Mouse (Mus musculus): ENCODE results near the gene Gna15.

The Gna15 gene

DNA sequence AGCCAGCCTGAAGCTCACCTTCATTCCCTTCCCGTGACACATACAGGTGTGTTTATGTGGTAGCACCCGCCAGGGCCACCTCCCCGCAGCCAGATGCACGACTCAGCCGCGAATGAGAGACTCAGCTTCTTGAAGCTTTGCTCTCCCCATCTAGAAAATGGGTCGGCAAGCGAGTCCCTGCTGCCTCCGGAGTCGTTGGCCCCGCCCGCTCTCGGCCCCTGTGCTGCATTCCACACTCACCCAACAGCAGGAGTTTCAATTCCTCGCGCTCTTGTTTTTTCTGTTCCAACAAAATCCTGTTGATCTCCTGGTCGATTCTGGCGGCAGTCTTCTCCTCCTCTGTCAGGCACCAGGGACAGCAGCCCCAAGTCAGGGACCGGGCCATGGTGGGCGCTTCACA is 455 bp downstream of the Gna15 start:
- DNase-seq (ENCODE audit: low read depth, low spot score) = no peak

DNA sequence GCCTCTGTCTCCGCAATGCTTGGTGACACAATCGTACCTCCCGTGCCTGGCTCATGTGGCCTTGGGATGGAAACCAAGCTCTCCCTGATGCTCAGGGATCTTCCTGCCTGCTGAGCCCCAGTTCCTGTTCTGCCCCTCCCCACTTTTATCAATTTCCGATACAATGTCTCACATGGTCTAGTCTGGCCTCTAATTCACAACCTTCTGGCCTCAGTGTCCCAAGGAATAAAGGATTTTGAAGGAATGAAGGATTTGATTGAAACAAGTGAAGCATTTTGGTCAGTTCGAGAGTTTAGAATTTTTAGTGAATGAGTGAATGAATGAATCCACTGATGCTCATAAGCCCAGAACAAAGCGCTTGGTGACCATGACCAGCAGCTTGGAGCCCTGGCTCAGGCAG is 883 bp downstream of the Gna15 start:
- no peak for DNase-seq (ENCODE audit: low read depth, low spot score)

DNA sequence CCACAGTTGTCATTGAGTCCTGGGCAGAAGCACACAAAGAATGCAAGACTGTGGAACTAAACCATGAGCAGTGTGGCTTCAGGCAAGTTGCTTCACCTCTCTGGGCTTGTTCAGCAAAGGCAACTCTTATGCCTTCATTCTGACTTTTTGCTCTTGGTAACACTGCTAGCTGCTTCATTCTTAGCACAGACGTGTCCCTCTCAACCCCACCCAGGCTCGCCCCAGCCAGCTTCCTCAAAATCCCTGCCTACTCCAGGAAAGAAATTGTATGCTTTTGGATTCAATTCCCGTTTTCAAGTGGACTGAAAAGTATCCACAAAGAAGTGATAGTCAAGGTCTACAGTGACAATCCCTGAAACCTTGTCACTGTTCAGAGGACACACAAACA is 4.1 kb downstream of the Gna15 start:
- no peak for DNase-seq (ENCODE audit: low read depth, low spot score)

DNA sequence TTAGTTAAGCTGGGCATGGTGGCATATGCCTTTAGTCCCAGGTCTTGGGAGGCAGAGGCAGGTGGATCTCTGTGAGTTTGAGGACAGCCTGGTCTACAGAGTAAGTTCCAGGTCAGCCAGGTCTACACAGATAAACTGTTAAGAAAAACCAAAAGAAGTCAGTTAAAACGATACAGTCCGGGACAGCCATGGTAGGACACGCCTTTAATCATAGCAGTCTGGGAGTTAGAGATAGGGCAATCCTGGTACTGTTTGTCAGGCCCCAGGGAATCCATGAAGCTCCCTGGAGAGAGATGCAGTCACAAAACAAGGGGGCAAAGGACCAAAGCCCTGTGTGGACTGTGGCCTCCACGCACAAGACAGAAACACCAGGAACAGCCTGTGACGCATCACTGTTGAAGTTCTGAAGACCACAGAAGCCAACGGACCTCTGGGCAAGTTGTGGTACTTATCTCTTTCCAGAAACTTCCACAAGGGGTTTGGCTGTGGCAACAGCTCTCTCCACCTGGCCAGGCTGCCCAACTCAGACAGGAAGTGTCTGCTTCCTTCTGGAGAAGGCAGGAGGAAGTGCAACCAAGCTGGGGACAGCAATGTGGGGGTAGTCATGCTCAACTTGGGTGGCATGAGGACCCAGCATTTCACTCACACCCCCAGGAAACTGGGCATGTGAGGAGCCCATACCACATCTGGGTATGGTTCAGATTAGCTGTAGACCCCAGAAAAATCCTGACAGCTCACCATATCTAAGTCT is 4.6 kb downstream of the Gna15 start:
- DNase-seq (ENCODE audit: low read depth, low spot score) = no peak

DNA sequence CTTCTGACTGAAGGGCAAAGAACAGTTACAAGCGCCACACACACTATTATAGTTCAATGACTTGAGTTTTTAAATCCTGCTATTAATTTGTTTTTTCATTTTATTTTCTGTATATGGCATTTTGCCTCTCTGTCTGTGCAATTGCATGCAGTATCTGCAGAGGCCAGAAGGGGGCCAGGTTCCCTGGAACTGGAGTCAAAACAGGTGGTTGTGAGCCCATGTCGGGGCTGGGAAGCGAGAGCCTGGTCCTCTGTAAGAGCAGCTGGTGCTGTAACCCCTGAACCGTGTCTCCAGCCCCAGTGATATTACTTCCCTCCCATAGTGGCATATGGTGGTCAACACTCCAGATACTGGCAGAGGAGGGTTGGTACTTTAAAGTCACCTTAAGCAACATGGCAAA is 5.5 kb downstream of the Gna15 start:
- peak; percentile 38 for DNase-seq (ENCODE audit: low read depth, low spot score)

DNA sequence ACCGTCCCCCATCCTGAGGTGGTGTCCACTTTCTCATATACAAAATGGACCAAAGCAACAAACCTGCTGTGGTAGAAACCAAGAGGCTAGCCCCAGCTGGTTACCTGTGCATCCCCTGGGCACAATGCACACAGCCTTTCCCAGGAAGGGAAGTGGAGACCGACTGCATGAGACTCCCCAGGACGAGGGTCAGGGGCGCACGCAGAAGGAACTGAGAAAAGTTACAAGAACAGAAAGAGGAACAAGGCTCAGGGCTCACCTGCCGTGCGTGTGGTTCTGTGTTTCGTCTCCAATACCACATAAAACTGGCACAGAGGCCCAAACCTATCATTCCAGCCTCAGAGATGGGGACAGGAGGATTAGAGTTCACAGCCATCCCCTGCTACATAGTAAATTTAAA is 6.8 kb downstream of the Gna15 start:
- no peak for DNase-seq (ENCODE audit: low read depth, low spot score)

DNA sequence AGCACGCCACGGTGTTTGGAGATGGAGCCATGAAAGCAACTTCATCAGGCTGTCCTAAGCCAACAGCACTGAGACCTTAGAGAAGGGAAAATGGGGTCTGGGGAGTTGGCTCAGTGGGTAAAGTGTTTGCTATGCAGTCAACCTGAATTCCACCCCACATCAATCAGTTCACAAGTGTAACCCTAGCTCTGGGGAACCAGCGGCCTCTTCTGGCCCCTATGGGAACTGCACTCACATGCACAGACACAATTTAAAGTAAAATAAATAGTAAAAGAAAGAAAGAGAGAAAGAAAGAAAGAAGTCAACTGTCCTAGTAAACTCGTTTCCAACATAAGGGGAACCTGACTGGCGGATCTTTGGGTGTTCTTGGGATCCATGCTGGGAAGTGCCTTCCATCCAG is 10.2 kb downstream of the Gna15 start:
- no peak for DNase-seq (ENCODE audit: low read depth, low spot score)

DNA sequence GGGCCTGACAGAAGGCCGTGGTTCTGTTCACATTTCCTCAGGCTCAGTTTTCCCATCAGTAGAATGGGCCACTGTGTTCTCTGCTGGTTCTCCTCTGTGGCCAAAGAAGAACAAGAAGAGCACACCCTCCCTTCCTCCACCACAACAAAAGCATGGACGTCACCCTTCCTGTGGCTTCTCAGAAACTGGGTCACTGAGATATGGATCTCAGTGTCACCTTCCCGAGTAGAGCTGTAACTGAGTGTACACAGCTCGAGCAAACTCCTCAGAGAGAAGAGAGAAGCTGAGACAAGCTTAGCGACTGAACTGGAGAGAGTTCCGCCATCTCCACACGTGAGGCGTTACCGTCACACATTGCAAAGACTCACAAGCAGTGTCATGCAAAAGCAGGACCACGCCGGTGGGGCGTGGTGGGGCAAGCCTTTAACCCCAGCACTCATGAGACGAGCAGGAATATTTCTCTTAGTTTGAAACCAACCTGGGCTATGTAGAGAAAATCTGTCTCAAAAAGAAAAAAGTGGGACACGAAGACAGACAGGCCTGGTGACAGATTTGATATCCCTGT is 13.7 kb downstream of the Gna15 start:
- no peak for DNase-seq (ENCODE audit: low read depth, low spot score)

DNA sequence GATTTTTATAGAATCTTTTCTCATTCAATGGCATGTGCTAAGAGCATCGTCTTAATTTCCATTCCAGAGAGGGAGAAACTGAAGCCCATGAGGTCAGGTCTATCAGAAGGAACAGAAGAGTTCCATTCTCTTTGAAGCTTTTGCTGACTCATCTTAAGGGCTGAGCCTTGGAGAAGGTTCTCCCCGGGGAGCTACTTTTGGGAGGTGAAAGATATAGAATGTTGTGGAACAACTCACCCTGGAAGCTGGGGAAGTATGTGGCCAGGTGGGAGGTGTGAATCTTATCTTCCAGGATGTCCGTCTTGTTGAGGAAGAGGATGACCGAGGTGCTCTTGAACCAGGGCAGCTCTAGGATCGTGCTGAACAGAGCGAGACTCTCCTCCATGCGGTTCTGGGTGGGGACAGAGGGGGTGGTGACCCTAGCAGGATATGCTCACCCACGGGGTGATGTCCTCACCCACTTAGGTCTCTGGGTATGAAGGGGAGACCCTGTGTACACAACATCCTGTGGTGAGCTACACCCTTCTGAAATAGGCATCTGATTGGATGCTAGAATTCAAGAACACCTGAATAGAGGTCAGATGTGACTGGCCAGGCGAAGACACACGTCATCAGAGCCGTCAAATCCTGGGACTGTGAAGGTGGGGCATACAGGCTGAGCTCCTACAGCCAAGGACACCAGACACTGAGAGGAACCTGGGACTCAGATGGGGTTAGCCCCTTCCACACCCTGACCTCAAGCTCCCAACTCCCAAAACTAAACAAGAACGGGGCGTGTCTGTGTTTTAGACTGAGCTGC is 16.1 kb downstream of the Gna15 start:
- no peak for DNase-seq (ENCODE audit: low read depth, low spot score)

DNA sequence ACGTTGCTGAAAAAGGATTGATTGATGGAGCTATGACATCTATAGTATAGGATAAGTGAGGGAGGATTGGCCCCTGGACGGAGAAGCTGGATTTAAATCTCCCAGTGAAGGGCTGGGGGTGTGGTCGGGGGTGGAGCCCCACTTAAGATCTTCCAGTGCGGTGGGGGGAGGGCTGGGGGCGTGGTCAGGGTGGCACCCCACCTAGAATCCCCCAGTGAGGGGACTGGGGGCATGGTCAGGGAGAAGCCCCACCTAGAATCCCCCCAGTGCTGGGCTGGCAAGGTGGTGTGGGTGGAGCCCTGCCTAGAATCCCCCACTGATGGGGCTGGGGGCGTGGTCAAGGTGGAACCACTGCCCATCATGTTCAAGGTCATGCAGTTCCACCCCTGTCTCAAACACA is 16.9 kb downstream of the Gna15 start:
- no peak for DNase-seq (ENCODE audit: low read depth, low spot score)

DNA sequence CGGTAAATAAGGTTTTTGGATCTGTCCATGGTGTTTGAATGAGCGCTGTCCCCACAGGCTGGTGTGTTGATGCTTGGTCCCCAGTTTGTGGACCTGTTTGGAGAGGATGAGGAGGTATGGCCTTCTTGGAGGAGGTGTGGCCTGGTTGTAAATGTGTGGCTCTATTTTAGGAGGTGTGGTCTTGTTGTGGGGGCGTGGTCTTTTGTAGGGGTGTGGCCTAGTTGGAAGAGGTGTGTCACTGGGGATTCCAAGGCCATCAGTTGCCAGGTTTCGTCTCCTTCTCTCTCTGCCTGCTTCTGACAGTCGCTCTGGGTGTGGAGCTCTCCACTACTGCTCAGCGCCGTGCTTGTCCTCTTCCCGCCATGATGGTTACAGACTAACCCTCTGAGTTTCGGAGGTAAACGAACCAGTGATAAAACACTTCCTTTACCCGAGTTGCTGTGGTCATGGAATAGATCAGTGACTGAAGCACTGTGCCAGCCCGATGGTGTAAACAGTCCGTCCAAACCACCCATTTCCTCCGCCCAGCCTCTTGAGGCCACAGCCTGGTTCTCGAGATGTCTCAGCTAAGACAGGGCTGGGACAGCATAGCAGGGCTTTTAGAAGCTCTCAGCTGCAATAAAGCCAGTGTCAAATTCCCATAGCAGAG is 18.9 kb downstream of the Gna15 start:
- DNase-seq (ENCODE audit: low read depth, low spot score) = no peak

DNA sequence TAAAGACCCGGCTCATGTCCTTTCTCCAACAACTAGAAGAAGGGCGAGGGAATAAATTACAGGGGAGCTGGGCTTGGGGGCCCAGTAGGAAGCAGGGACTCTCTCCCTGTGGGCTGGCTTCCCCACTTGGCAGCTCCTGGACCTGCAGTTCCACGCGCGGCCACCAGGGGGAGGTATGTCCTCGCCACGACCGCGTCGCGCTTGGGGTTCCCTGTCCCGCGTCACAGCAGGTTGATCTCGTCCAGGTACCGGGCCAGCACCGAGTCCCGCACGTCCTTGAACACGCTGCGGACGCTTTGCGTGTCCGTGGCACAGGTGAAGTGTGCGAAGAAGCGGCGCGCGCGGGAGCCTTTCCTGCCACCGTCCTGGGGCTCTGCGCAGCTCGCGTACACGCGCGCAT is 21.4 kb downstream of the Gna15 start:
- peak; percentile 77 for DNase-seq (ENCODE audit: low read depth, low spot score)

DNA sequence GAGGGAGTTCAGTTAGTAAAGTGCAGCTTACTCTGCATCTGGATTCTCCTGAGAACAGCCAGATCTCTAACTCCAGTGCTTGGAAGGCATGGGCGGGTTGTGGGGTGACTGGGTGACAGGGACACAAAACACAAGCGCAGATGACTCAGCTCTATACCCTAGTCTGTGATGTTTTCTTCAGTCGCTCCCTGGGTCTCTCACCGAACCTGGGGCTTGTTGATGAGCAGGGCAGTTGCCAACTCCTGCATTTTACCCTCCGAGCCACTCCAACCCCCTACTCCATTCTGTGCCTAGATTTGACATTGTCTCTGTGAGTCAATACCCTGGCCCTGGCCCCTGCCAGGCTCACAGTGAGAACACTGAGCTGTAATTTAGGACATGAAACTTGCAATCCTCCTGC is 22.2 kb downstream of the Gna15 start:
- no peak for DNase-seq (ENCODE audit: low read depth, low spot score)

DNA sequence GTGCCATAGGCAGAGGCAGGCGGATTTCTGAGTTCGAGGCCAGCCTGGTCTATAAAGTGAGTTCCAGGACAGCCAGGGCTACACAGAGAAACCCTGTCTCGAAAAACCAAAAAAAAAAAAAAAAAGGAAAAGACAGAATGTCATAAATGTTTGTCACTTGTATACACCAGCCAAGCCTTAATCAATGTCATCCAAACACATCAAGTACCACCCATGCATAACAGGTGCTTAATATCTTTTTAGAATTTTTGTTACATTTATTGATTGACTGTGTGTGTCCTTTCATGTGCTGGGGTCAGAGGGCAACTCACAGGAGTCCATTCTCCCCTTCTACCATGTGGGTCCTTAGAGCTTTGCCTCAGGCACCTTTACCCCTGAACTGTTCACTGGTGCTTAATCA is 24.0 kb downstream of the Gna15 start, which contains the start of gene S1pr4:
S1pr4 (minus strand) TSS at position 101 of the 400 bp plus-strand sequence.
- no peak for DNase-seq (ENCODE audit: low read depth, low spot score)

DNA sequence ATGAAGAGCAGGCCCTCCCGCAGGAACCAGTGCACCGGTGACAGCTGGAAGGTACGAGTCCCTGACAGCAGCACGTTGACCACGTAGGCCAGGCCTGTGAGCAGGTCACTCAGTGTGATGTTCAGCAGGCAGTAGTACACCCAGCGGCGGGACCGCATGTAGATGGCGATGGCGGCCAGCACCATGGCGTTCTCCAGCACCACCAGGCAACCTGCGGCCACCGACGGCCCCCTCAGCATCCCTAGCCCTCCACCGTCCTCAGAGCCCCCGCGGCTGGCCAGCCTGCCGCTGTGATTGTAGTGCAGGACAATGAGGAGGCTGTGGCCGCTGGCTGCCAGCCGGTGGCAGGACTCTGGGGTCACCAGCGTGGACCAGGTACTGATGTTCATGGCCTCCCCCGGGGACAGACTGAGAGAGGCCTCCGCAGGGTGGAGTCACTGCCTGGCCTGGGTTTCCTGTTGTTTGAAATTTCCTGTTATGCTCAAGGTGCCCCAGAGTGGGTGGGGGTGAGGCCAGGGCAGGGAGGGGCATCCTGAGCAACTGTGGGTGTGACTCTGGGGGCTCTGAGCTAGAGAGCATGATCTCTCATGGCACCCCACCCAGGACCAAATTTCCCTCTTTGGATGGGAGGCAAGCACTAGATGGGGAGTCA is 24.6 kb downstream of the Gna15 start:
- DNase-seq (ENCODE audit: low read depth, low spot score) = no peak

DNA sequence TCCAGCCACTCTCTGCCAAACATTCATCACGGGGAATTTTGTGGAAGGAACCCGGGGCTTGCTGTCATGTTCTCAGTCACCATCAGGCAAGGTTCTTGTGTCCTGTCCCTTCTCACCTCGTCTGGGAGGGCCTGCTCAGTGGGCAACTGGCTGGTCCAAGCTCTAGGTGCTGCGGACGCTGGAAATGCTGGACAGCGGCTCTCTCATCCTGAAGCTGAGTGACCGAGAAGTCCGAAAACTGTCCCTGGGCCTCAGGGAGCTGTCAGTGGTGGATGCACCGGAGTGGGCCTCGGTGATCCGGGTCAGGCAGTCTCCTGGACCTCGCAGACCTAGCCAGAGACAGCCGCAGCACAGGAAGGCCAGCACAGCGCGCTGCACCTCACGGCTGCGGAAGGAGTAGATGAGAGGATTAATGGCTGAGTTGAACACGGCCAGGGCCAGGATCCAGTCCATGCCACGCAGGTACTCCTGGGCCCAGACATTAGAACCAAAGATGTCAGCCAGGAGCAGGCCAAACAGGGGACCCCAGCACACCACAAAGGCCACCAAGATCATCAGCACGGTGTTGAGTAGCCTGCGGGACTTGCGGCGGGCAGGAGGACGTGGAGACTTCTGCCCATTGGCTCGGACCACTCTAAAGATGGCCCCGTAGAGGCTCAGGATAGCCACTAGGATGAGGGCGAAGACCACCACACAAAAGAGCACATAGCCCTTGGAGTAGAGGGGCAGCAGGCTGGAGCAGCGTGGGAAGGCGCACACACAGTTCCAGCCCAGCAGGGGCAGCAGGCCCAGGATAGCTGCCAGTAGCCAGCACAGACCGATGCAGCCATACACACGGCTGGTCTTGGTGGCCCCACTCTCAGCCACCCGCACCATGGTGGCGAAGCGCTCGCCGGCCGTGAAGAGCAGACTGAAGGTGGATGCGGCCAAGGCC is 25.4 kb downstream of the Gna15 start:
- no peak for DNase-seq (ENCODE audit: low read depth, low spot score)

DNA sequence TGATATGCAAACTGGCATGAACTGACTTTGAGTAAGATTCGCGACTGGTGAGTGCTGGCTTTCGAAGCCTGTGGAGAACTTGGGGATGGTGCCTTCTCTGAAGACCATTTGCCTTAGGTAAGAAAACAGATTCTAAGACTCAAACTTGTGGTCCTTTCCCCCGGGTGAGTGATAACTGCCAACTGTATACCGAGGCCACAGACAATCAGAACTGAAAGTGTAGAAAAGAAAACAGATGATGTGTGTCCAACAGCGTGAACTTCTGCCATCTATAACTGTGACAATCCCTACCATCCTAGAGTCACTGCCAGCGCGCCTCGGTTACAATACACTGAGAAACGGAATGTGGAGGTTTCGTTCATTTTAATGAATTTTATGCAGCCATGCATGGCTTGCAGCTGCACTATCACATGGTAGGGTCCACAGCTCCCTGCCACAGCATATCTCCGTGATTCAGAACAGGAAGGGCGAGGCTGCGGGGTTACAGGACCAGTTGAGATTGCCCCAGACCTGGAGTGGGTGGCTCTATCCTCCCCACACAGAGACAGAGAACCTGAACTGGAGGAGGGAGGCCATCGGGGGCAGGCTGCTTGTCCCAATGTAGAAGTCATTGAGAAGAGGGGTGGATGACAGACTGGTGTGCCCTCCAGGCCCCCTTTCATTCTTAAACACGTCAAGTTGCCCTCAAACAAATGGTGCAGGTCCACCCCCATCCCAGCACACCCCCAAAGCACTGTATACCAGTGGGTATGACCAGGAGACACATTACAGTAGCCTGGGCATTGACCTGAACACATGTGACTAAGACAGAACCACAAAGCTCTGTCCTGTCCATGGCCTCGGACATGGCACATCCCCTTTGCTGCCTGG is 26.4 kb downstream of the Gna15 start:
- no peak for DNase-seq (ENCODE audit: low read depth, low spot score)

DNA sequence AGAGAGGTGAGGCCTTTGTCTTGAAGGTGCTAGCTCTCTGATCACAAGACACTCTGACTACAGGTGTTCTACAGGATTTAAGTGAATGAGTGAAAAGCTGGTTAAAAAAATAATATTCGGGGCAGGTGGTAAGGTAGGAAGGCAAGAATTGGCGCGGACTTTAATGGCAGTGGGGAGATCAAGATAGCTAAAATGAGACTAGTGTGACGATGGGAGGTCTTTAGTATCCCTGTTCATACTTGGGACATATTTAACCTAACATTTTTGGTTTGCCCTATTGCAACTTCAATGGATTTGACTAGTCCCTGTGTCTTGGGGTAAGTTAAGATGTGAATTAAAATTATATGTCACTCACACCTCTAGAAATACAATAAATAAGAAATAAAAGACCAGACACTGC is 27.1 kb downstream of the Gna15 start:
- no peak for DNase-seq (ENCODE audit: low read depth, low spot score)

DNA sequence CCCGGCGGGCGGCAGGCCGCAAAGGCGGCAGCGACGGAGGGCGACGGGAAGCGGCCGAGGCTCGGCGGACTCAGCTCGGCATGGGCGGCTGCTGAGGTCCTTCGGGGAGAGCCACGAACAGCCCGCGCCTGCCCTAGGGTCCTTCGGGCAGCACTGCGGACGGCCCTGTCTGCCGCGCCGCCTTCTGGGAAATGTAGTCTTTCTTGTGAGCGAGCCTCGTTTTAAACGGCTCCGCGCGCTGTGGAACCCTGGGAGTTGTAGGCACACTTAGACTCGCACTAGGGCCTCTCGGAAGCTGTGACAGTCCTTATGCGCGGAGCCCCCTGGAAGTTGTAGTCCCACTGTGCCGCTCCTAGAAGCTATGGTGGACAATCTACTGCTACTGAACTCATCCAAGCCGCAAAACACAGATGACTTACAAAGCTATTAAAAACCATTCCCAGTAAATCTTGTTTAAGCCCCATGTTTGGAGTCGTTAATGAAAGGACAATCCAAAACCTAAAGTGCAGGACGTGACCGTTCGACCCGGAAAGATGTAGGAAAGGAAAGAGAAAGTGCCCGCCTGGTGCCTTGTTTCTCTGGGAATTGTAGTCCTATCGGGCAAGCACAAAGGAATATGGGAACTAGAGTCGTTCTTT is 27.6 kb downstream of the Gna15 start, which contains the start of gene Ncln:
Ncln (minus strand) TSS at position 129 of the 638 bp plus-strand sequence.
- peak; percentile 94 for DNase-seq (ENCODE audit: low read depth, low spot score)
